Mouse (Mus musculus) c-Kit-positive CD71-negative TER-119-negative erythroid progenitor cells, embryonic 14.5 days (primary cell): ENCODE data around the gene Qrich1.

Source experiments
- DNase-seq: peaks from one replicate; pipeline ENCODE4 v3.0.0-alpha.2; 2013; ENCODE audit warnings: low read depth

Qrich1 gene

GRCm38 (mm10) chr9:108564131-108564530, 47.5 kb downstream of the Qrich1 start:
- no peak for DNase-seq

DNA sequence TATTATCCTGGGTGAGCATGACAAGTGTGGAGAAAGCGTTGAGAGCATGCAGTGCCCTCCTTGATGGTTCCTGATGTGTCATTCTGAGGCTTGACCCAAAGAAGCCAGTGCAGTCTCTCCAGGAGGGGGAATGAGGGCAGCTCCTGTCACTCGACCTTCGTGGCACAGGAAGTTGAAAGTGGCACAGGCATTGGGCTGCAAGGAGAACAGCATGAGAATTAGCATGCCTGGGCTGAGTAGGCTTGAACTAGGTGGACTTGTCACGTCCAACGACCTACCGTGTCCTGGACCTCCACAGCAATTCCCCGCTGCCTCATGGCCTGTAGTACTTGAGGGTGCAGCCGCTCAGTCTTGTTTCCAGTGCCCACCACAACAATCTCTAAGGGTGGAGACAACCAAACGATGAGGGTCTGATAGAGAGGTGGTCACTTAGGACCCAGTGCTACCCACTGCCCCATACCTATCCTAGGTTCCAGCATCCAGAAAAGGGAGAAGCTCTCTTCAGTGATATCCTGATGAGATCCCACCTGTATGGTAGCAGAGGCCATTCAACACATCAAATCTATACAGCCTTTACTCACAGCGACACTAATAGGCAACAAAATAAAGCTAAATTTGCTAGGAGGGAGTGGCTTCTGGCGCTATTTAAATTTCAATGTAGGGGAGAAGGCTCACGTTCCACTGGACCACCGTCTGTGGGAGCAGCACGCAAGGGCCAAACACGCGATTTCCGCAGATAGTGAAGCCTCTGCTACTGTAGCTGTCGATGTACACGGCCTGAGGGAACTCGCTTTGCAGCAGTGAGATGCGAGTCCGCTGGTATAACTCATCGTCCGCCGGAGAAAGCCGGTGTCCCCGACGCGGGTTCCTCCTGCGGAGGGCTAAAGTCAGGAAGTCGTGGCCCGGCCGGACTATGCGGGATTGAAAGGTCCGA, 49.5 kb downstream of the Qrich1 start:
- DNase-seq, result no peak

- DNase-seq, result peak; percentile 92
Observed at GRCm38 (mm10) chr9:108566815-108567776, 50.5 kb downstream of the Qrich1 start, which contains the start of gene Ndufaf3. TSS of gene Ndufaf3 (minus strand) at chr9:108567434.

DNA sequence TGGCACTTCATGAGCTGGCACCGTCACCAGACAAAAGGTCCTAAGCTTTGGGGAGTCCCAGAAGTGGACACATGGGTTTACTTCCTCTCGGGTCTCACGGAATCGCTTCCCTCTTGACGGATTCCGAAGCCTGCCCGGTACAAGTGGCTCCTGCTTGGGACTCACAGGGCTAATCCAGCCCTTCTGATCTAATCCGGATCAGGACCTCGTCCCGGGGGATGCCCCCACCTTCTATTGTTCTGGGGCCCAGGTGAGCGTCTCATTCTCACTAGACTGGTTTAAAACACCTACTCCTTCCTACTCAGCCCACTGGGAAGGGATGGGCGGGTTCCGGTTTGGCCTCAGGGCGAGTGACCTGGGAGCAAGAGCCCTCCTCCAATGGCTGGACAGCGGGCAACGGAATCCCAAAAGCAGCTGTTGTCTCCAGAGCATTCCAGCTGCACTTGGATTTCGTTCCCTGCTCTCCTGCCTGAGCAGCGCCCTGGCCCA, 51.4 kb downstream of the Qrich1 start:
- no peak for DNase-seq

DNA sequence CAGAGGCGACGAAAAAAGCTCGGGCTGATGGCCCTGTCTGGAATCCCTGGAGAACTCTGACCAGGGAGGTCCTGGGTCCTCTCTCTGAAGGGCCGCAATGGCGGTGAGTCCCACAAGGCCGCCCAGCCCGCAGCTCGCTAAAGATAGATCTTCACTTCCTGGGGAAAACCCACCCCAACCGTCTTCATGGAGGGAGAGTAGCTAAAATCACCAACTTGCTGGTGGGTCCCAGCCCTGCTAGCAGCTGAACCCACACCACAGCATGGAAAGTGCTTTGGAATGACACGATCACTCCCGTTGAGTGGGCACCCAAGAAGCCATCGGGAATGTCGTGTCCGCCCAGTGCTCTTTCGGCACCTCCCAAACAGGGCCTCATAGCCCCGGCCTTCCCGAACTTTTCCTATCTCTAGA, 51.9 kb downstream of the Qrich1 start:
- no peak for DNase-seq

- DNase-seq, result peak; percentile 92
Observed at GRCm38 (mm10) chr9:108569381-108570206, 53.0 kb downstream of the Qrich1 start, which contains the start of gene Dalrd3. TSS of gene Dalrd3 (plus strand) at chr9:108569886.

DNA sequence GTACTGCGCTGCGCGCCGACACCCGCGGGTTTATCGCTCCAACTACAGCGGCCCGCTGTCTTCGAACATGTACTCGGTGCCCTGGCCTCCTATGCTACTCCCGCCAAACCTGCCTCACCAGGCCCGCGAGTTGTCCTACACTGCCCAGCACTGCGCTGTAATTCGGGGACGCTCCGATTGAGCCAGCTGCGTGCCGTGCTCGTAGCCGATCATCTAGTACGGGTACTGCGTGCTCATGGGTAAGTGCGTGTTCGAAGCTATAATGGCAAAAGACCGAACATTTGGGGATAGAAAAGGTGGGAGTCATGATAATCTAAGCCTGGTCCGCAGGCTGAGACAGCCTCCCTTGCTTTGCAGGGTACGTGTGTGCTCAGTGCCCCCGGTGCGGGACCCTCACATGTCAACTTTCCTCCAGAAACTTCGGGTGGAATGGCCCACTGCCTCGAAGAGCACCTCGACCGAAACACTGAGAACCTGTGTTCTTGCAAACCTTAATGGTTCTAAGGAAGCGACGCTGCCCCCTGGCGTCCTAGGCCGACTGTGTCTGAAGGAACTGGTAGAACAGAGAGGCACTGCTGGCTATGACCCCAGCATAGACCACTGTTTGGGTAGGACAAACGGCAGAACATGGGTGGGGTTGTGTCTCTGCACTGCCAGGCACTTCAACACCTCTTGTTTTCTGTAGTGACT, 53.7 kb downstream of the Qrich1 start:
- DNase-seq, result peak; percentile 89

GRCm38 (mm10) chr9:108571401-108571973, 54.9 kb downstream of the Qrich1 start:
- no peak for DNase-seq

DNA sequence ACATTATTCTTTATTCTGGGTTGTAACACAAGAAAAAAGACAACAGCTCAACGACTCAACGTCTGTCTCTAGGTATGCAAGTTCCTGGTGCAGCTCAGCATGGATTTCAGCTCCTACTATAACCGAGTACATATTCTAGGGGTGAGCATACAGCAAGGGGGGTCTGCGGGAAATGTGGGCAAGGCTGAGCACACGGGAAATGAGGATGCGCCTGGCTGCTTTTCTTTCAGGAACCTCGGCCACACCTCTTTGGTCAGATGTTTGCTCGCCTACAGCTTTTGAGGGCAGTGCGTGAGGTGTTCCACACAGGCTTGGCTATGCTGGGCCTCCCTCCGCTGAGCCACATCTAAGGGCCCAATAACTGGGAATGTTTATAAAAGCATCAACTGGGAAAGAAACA, 55.7 kb downstream of the Qrich1 start:
- DNase-seq, result no peak

DNA sequence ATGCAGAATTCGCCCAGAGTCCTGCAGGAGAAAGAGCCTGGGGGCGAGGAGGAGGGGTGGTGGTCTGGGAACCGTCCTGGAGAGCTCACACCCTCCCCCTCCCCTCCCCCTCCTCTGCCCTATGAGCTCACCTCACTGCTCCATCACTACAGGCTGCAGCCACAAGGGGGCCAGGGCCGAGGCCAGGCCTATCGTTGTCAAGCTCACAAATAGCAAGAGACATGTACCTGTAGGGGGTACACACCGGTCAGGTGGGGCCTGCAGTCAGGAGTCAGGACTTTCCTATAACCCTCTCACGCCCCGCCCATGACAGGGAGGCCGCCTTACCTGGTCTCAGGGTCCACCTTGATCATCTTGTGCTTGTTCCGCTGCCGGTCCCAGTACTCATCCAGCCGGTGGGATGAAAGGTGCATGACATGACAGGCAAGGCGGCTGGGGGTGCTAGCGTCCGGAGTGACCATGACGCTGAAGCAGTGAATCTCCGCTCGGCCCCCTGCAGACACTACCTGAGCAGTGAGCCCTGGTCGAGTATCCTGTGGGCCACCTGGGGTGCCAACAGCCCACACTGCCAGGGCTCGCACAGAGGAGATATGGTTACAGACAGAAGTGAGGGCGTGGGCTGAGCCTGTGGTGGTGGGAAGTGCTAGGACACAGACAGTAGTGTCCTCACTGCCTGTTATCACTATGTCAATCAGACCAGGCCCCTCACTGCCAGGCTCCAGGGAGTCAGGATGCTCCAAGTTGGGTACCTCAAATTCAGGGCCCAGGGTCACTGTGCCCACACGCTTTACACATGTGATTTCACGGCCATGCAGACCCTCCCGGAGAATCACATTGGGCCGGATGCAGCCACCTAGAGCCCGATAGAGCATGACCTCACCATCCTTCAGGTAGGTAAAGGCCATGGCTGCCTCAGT, 57.4 kb downstream of the Qrich1 start:
- no peak for DNase-seq

- no peak for DNase-seq
Observed at GRCm38 (mm10) chr9:108574921-108575320, 58.3 kb downstream of the Qrich1 start.

GRCm38 (mm10) chr9:108575321-108576297, 59.0 kb downstream of the Qrich1 start:
- no peak for DNase-seq

DNA sequence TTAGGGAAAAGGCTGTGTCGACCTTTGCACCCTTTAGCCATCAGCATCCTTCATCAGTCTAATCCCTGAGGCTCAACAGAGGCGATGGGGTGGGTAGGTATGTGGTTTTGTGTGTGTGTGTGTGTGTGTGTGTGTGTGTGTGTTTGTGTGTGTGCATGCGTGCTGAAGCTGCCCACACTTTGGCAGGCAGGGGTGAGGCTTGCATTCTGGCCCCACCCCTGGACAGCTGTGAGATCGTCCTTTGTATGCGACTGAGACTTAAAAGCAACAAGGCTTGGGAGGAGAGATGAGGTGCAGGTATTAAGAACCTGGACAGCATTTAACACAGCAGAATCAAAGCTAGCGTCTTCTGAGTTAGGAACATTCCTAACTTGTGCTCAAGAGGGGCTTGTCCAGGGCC, 60.4 kb downstream of the Qrich1 start:
- no peak for DNase-seq

DNA sequence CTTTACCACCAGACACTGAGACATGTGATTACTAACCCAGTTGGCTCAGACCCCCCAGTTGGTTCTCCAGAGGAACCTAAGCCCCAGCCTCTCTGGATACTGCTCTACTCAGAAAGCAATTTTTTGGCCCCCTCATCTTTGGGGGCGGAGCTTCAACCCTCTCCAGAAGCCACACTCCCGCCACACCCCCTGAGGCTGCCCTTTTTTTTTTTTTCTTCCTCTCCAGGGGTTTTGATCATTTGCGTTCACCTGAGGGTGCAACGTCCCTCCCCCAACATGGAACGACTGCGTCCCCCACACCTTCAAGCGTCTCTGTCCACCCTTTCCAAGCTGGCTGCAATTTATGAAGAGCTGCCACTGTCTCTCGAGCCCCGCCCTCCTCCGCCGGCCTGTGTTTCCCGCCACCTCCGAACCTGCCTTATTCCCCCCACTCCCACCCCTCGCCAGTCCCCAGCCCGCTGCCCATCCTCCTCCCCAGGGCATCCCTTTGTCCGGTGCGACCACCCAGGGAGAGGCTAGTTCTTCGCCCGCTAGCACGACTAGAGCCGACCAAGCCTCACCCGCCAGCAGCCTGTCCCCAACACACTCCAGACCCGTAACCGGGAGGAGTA, 61.4 kb downstream of the Qrich1 start:
- DNase-seq, result no peak

DNA sequence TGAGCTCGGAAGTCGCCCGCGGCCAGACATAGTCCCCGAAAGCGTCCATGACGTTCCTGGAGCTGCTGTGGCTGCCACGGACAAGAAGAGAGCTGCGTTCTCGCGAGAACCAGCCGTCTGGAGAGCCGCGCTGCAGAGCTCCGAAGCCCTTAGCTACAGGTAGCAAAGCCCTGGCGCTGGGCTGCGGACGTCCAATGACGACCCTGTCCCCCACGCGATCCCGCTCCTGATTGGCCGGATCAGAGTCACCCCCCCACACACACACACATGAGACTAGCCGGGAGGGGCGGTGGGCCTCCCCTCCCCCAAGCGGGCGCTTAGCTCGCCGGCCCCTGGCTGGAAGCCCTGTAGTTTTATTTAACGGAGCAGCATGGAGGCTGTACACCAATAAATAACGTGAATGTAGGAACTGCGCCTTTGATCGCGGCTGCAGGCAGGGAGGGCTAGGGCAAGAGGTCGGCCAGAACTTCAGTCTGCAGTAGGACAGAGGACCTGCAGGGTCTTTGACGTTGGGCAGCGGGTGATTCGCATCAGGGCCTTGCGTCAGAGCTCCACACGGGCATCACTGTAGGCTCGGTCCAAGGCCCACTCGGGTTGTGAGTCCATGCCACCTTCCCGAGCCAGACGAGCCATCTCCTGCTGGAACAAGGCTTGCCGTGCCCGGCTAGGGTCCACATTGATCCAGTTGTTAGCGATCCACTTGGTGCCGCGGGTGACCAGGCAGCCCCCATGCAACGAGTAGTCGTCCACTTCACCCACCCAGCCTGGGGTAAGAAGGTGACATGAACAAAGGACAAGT, 62.1 kb downstream of the Qrich1 start, which contains the start of gene Wdr6:
Gene Wdr6, minus strand, starts transcription at position 195 of the 799 bp plus-strand sequence.
- DNase-seq, result peak; percentile 82

GRCm38 (mm10) chr9:108579344-108579690, 62.7 kb downstream of the Qrich1 start:
- no peak for DNase-seq
